ENCODE assay signal across 31 mouse cellular contexts in genomic region chr11:86600209-86600557, GRCm38 (mm10). TPM values are rescaled to one million over a fixed set of nuclear protein-coding genes. Genes with fewer than 3 reads are reported as not detected.
A peak's percentile ranks its signal among the peaks of the same experiment; 100 is the strongest.
DNase-seq lines count a peak whose midpoint lies in the region; ATAC-seq and TF ChIP-seq lines count a peak whose summit lies in the region.
"Had no signal": no experiment of that assay in that cellular context is flagged by ENCODE, and none has a peak within 500 bp of the region (broad histone marks: within the 10 kb centered on the region; RNA-seq: fewer than 3 reads in every experiment).

No protein-coding gene starts in this region.

- H3ac ChIP-seq in myocyte (ENCODE audit: control insufficient read depth, insufficient read length) = no peak overlapping the region

- TF ChIP-seq CTCF in kidney, postnatal 0 days (IDR thresholded peaks at IDR 0.05; ENCODE audit: low read depth) = no peak

- TF ChIP-seq POLR2A in myocyte (IDR thresholded peaks at IDR 0.05; ENCODE audit: insufficient read length, low read depth) = no peak

- no peak for ATAC-seq in embryonic facial prominence, embryonic 13.5 days (ENCODE audit: insufficient number of reproducible peaks, insufficient read depth, low FRiP score, low TSS enrichment, low read depth)
- no peak for ATAC-seq in kidney, postnatal 0 days (replicated peaks; ENCODE audit: low FRiP score, low read depth)
- ATAC-seq in CD4-positive, CD25-positive, alpha-beta regulatory T cell, adult 4 months = no peak
- ATAC-seq: activated CD4-positive, CD25-positive, alpha-beta regulatory T cell, adult 4 months; forebrain, embryonic 13.5 days; hindbrain, embryonic 16.5 days; intestine, embryonic 15.5 days; lung, postnatal 0 days had no signal

- no peak overlapping the region for H3K4me3 ChIP-seq in embryonic facial prominence, embryonic 13.5 days
- H3K4me3 ChIP-seq in embryonic facial prominence, embryonic 10.5 days = no peak overlapping the region
- H3K4me3 ChIP-seq in kidney, postnatal 0 days (replicated peaks; ENCODE audit: low read depth, low read length) = no peak overlapping the region
- H3K4me3 ChIP-seq in myocyte = peak overlapping the region; percentile 27
- H3K4me3 ChIP-seq: embryonic facial prominence, embryonic 12.5 days; erythroblast, embryonic 14.5 days; forebrain, embryonic 13.5 days; hindbrain, embryonic 10.5 days; intestine, embryonic 15.5 days; liver, embryonic 13.5 days; midbrain, embryonic 12.5 days; neural tube, embryonic 13.5 days had no signal

- DNase-seq in embryonic facial prominence, embryonic 10.5 days (ENCODE audit: low spot score) = no peak
- no peak for DNase-seq in kidney, postnatal 0 days (ENCODE audit: low spot score)
- DNase-seq in kidney, adult 18-20 months = no peak
- DNase-seq in cerebellum, adult 9-10 months = no peak
- no peak for DNase-seq in adrenal gland, adult 18-20 months (ENCODE audit: low spot score in 2 of 2)
- DNase-seq: adrenal gland, adult 8-10 months; cerebellum, adult 2 months; cerebellum, postnatal 25 days; gastrocnemius, postnatal 25 days; heart, adult 18-20 months; kidney, postnatal 4 days; liver, embryonic 13.5 days; lung, adult 18-20 months; lung, postnatal 4 days; thymus, adult 18-20 months; thymus, postnatal 25 days had no signal

- peak overlapping the region; percentile 22; the same call in 1 of the 2 replicates for H3K27ac ChIP-seq in embryonic facial prominence, embryonic 13.5 days
- no peak overlapping the region for H3K27ac ChIP-seq in embryonic facial prominence, embryonic 10.5 days (replicated peaks)
- 0 out of 2 replicates have a peak overlapping the region, but pooled peaks have one; percentile 13 for H3K27ac ChIP-seq in kidney, postnatal 0 days
- H3K27ac ChIP-seq: embryonic facial prominence, embryonic 12.5 days; forebrain, embryonic 13.5 days; hindbrain, embryonic 10.5 days; intestine, embryonic 15.5 days; liver, embryonic 13.5 days; midbrain, embryonic 12.5 days; neural tube, embryonic 13.5 days had no signal

- H3K79me2 ChIP-seq in myocyte (ENCODE audit: control insufficient read depth, insufficient read depth) = peaks cover 75% of the 10 kb centered on the region

- no peaks in the 10 kb centered on the region for H3K27me3 ChIP-seq in embryonic facial prominence, embryonic 13.5 days
- H3K27me3 ChIP-seq in embryonic facial prominence, embryonic 10.5 days (replicated peaks; ENCODE audit: low read depth, poor library complexity, severe bottlenecking) = no peaks in the 10 kb centered on the region
- no peaks in the 10 kb centered on the region for H3K27me3 ChIP-seq in kidney, postnatal 0 days (ENCODE audit: insufficient read depth, low read length)
- H3K27me3 ChIP-seq in myocyte (ENCODE audit: control insufficient read depth, insufficient read depth, insufficient read length) = no peaks in the 10 kb centered on the region
- H3K27me3 ChIP-seq: embryonic facial prominence, embryonic 12.5 days; forebrain, embryonic 13.5 days; intestine, embryonic 15.5 days; liver, embryonic 13.5 days; megakaryocyte, embryonic 14.5 days; midbrain, embryonic 12.5 days; neural tube, embryonic 13.5 days had no signal

- 80% methylated on average over 7 of the region's 7 CpGs for WGBS in embryonic facial prominence, embryonic 13.5 days
- WGBS in embryonic facial prominence, embryonic 10.5 days = 87% methylated on average over 7 of the region's 7 CpGs
- 75% methylated on average over 7 of the region's 7 CpGs for WGBS in kidney, postnatal 0 days

- peaks cover 6% of the 10 kb centered on the region for H3K4me1 ChIP-seq in embryonic facial prominence, embryonic 13.5 days
- H3K4me1 ChIP-seq in embryonic facial prominence, embryonic 10.5 days = no peaks in the 10 kb centered on the region
- H3K4me1 ChIP-seq in kidney, postnatal 0 days (replicated peaks; ENCODE audit: insufficient read depth, low read length) = no peaks in the 10 kb centered on the region
- H3K4me1 ChIP-seq: forebrain, embryonic 13.5 days; hindbrain, embryonic 10.5 days; midbrain, embryonic 12.5 days; neural tube, embryonic 13.5 days had no signal

- H3K9ac ChIP-seq in embryonic facial prominence, embryonic 13.5 days = no peak overlapping the region
- no peak overlapping the region for H3K9ac ChIP-seq in kidney, postnatal 0 days (ENCODE audit: low read depth, low read length)
- H3K9ac ChIP-seq: embryonic facial prominence, embryonic 12.5 days; forebrain, embryonic 13.5 days; intestine, embryonic 15.5 days; liver, embryonic 13.5 days; midbrain, embryonic 12.5 days; neural tube, embryonic 13.5 days had no signal

- H3K4me2 ChIP-seq in embryonic facial prominence, embryonic 13.5 days = no peak overlapping the region
- no peak overlapping the region for H3K4me2 ChIP-seq in kidney, postnatal 0 days (ENCODE audit: low read length)
- peak overlapping the region; percentile 87 for H3K4me2 ChIP-seq in myocyte (ENCODE audit: low read depth)
- H3K4me2 ChIP-seq: embryonic facial prominence, embryonic 12.5 days; forebrain, embryonic 13.5 days; heart, embryonic 11.5 days; intestine, embryonic 15.5 days; liver, embryonic 13.5 days; midbrain, embryonic 12.5 days; neural tube, embryonic 13.5 days had no signal

- H3K36me3 ChIP-seq in embryonic facial prominence, embryonic 13.5 days = peaks cover 3% of the 10 kb centered on the region; the same call in 1 of the 2 replicates
- H3K36me3 ChIP-seq in embryonic facial prominence, embryonic 10.5 days (replicated peaks) = peaks cover 10% of the 10 kb centered on the region; the same call in 1 of the 2 replicates
- peaks cover 4% of the 10 kb centered on the region; the same call in 1 of the 2 replicates for H3K36me3 ChIP-seq in kidney, postnatal 0 days (ENCODE audit: insufficient read depth, low read length)
- H3K36me3 ChIP-seq in myocyte (ENCODE audit: control insufficient read depth, insufficient read depth) = peaks cover 8% of the 10 kb centered on the region
- H3K36me3 ChIP-seq: intestine, embryonic 15.5 days; midbrain, embryonic 12.5 days had no signal

- no peaks in the 10 kb centered on the region for H3K9me3 ChIP-seq in embryonic facial prominence, embryonic 13.5 days
- no peaks in the 10 kb centered on the region for H3K9me3 ChIP-seq in embryonic facial prominence, embryonic 10.5 days
- H3K9me3 ChIP-seq in kidney, postnatal 0 days (replicated peaks; ENCODE audit: low read length) = no peaks in the 10 kb centered on the region
- H3K9me3 ChIP-seq: embryonic facial prominence, embryonic 12.5 days; forebrain, embryonic 13.5 days; hindbrain, embryonic 10.5 days; intestine, embryonic 15.5 days; liver, embryonic 13.5 days; megakaryocyte, embryonic 14.5 days; midbrain, embryonic 12.5 days; neural tube, embryonic 13.5 days had no signal

TF ChIP-seq in myocyte, 11 proteins besides CTCF, POLR2A, EP300 and RAD21:
- no peak for TF ChIP-seq REST (IDR thresholded peaks at IDR 0.05; ENCODE audit: insufficient read depth, insufficient read length)
- TF ChIP-seq TCF3 (IDR thresholded peaks at IDR 0.05; ENCODE audit: insufficient read length, low read depth) = no peak
- no peak for TF ChIP-seq MYOG (IDR thresholded peaks at IDR 0.05; ENCODE audit: control insufficient read depth in 1 of 3, insufficient read depth in 1 of 3, insufficient read length in 2 of 3, low read depth in 2 of 3)
- no peak for TF ChIP-seq CEBPB (IDR thresholded peaks at IDR 0.05; ENCODE audit: insufficient read depth, poor library complexity, severe bottlenecking)
- TF ChIP-seq MYOD1 (IDR thresholded peaks at IDR 0.05; ENCODE audit: control insufficient read depth in 1 of 3, insufficient read length in 2 of 3, low read depth in 2 of 3) = no peak
- TF ChIP-seq SRF (IDR thresholded peaks at IDR 0.05; ENCODE audit: control insufficient read depth, insufficient read length, low read depth) = no peak
- TF ChIP-seq MAX (IDR thresholded peaks at IDR 0.05; ENCODE audit: low read depth) = no peak
- TF ChIP-seq POLR2AphosphoS2 (IDR thresholded peaks at IDR 0.05; ENCODE audit: insufficient read length, low read depth) = no peak
- TF ChIP-seq USF1 (IDR thresholded peaks at IDR 0.05; ENCODE audit: low read depth) = no peak
- TF ChIP-seq E2F4 (IDR thresholded peaks at IDR 0.05; ENCODE audit: insufficient read depth) = no peak
- no peak for TF ChIP-seq TCF12 (IDR thresholded peaks at IDR 0.05; ENCODE audit: insufficient read depth, poor library complexity, severe bottlenecking)

RNA-seq across cellular contexts. Expression of gene Tubd1, which starts 55.4 kb away (rescaled TPM):
- polyA plus RNA-seq in embryonic facial prominence, embryonic 13.5 days (2015; fragmentation: Nextera tagmentation; extraction: Ambion mirVana) = 13.5 and 13.8 TPM in 2 replicates
- 13.2 and 14.8 TPM in 2 replicates for polyA plus RNA-seq in embryonic facial prominence, embryonic 10.5 days (2016; fragmentation: Nextera tagmentation; extraction: Ambion mirVana)
- polyA plus RNA-seq in kidney, postnatal 0 days (2015; fragmentation: Nextera tagmentation; extraction: Ambion mirVana) = 8.4 and 8.5 TPM in 2 replicates
- polyA plus RNA-seq in myocyte (2012; fragmentation: generic; extraction: Trizol) = 6.6 TPM
- 1 to 10 TPM; 4.0 to 6.7 TPM for polyA plus RNA-seq in CD4-positive, CD25-positive, alpha-beta regulatory T cell, adult 4 months (2017; shearing (Covaris generic))
- total RNA-seq in adrenal gland, adult 18-20 months (2021) = 1 to 10 TPM; 6.2 to 7.7 TPM

RNA-seq across cellular contexts. Expression of gene Rps6kb1, which starts 55.6 kb away (rescaled TPM):
- 77.8 and 78.9 TPM in 2 replicates for polyA plus RNA-seq in embryonic facial prominence, embryonic 13.5 days (2015; fragmentation: Nextera tagmentation; extraction: Ambion mirVana)
- polyA plus RNA-seq in embryonic facial prominence, embryonic 10.5 days (2016; fragmentation: Nextera tagmentation; extraction: Ambion mirVana) = 63.0 and 66.9 TPM in 2 replicates
- polyA plus RNA-seq in kidney, postnatal 0 days (2015; fragmentation: Nextera tagmentation; extraction: Ambion mirVana) = 50.8 and 55.8 TPM in 2 replicates
- 13.0 TPM for polyA plus RNA-seq in myocyte (2012; fragmentation: generic; extraction: Trizol)
- polyA plus RNA-seq in CD4-positive, CD25-positive, alpha-beta regulatory T cell, adult 4 months (2017; shearing (Covaris generic)) = 10 to 100 TPM; 58.9 to 62.5 TPM
- 10 to 100 TPM; 31.9 to 43.7 TPM for total RNA-seq in adrenal gland, adult 18-20 months (2021)
